ENCODE assay signal across 25 mouse cellular contexts in genomic region chr6:89071766-89072165, GRCm38 (mm10).
DNase-seq lines count a peak whose midpoint lies in the region; ATAC-seq lines count a peak whose summit lies in the region.
"Had no signal": no experiment of that assay in that cellular context is flagged by ENCODE, and none has a peak within 500 bp of the region (broad histone marks: within the 10 kb centered on the region; RNA-seq: fewer than 3 reads in every experiment).

No protein-coding gene starts in this region.

- ATAC-seq in hindbrain, embryonic 12.5 days (ENCODE audit: low FRiP score), result no peak
- ATAC-seq in hindbrain, embryonic 16.5 days, result no peak
- ATAC-seq in megakaryocyte, adult 5-6 weeks (ENCODE audit: poor library complexity, severe bottlenecking), result no peak
- ATAC-seq: forebrain, embryonic 16.5 days; intestine, embryonic 15.5 days had no signal

- H3K27me3 ChIP-seq in hindbrain, embryonic 12.5 days, result no peaks in the 10 kb centered on the region
- no peaks in the 10 kb centered on the region for H3K27me3 ChIP-seq in hindbrain, embryonic 16.5 days (replicated peaks; ENCODE audit: control insufficient read depth, insufficient read depth, low read length)
- H3K27me3 ChIP-seq in megakaryocyte, embryonic 14.5 days (replicated peaks), result no peaks in the 10 kb centered on the region
- H3K27me3 ChIP-seq: embryonic facial prominence, embryonic 15.5 days; heart, embryonic 12.5 days; hindbrain, embryonic 15.5 days; intestine, embryonic 15.5 days; stomach, embryonic 15.5 days had no signal

- H3K9ac ChIP-seq in hindbrain, embryonic 12.5 days, result no peak overlapping the region
- H3K9ac ChIP-seq in hindbrain, embryonic 16.5 days (ENCODE audit: low read depth, low read length), result no peak overlapping the region
- H3K9ac ChIP-seq: embryonic facial prominence, embryonic 15.5 days; heart, embryonic 12.5 days; hindbrain, embryonic 15.5 days; intestine, embryonic 15.5 days; stomach, embryonic 15.5 days had no signal

- H3K4me2 ChIP-seq in hindbrain, embryonic 12.5 days (replicated peaks), result no peak overlapping the region
- H3K4me2 ChIP-seq in hindbrain, embryonic 16.5 days (ENCODE audit: low read length), result no peak overlapping the region
- H3K4me2 ChIP-seq: embryonic facial prominence, embryonic 15.5 days; heart, embryonic 12.5 days; hindbrain, embryonic 15.5 days; intestine, embryonic 15.5 days; stomach, embryonic 15.5 days had no signal

- H3K4me1 ChIP-seq in hindbrain, embryonic 12.5 days, result peaks cover 15% of the 10 kb centered on the region
- no peaks in the 10 kb centered on the region; the same call in 1 of the 2 replicates for H3K4me1 ChIP-seq in hindbrain, embryonic 16.5 days (ENCODE audit: control insufficient read depth, insufficient read depth, low read depth, low read length)
- no peaks in the 10 kb centered on the region for H3K4me1 ChIP-seq in megakaryocyte, embryonic 14.5 days
- H3K4me1 ChIP-seq: embryonic facial prominence, embryonic 15.5 days; heart, embryonic 12.5 days; intestine, embryonic 15.5 days; stomach, embryonic 15.5 days had no signal

- no peak overlapping the region for H3K4me3 ChIP-seq in hindbrain, embryonic 12.5 days
- no peak overlapping the region for H3K4me3 ChIP-seq in hindbrain, embryonic 16.5 days (ENCODE audit: low read length)
- peak overlapping the region; percentile 18 for H3K4me3 ChIP-seq in megakaryocyte, embryonic 14.5 days (replicated peaks)
- H3K4me3 ChIP-seq: embryonic facial prominence, embryonic 15.5 days; heart, embryonic 12.5 days; hindbrain, embryonic 15.5 days; intestine, embryonic 15.5 days; layer of hippocampus, adult 2 months; stomach, embryonic 15.5 days had no signal

- peaks cover 5% of the 10 kb centered on the region; the same call in 1 of the 2 replicates for H3K9me3 ChIP-seq in hindbrain, embryonic 12.5 days (replicated peaks)
- no peaks in the 10 kb centered on the region for H3K9me3 ChIP-seq in hindbrain, embryonic 16.5 days (ENCODE audit: control insufficient read depth, low read length)
- H3K9me3 ChIP-seq in megakaryocyte, embryonic 14.5 days, result peaks cover 12% of the 10 kb centered on the region
- H3K9me3 ChIP-seq: embryonic facial prominence, embryonic 15.5 days; hindbrain, embryonic 15.5 days; intestine, embryonic 15.5 days; stomach, embryonic 15.5 days had no signal

- no peaks in the 10 kb centered on the region for H3K36me3 ChIP-seq in hindbrain, embryonic 12.5 days
- H3K36me3 ChIP-seq in hindbrain, embryonic 16.5 days (ENCODE audit: control insufficient read depth, insufficient read depth, low read length), result no peaks in the 10 kb centered on the region
- H3K36me3 ChIP-seq in megakaryocyte, embryonic 14.5 days (replicated peaks; ENCODE audit: low read length), result no peaks in the 10 kb centered on the region
- H3K36me3 ChIP-seq: embryonic facial prominence, embryonic 15.5 days; heart, embryonic 12.5 days; hindbrain, embryonic 15.5 days; intestine, embryonic 15.5 days; stomach, embryonic 15.5 days had no signal

- 15% methylated on average over 2 of the region's 2 CpGs for WGBS in hindbrain, embryonic 12.5 days
- 13% methylated on average over 2 of the region's 2 CpGs for WGBS in hindbrain, embryonic 16.5 days

- 0 out of 2 replicates have a peak overlapping the region, but pooled peaks have one; percentile 5 for H3K27ac ChIP-seq in hindbrain, embryonic 12.5 days
- H3K27ac ChIP-seq in hindbrain, embryonic 16.5 days (ENCODE audit: low read depth, low read length), result no peak overlapping the region
- H3K27ac ChIP-seq: embryonic facial prominence, embryonic 15.5 days; hindbrain, embryonic 15.5 days; intestine, embryonic 15.5 days; layer of hippocampus, adult 2 months; macrophage; stomach, embryonic 15.5 days had no signal

- DNase-seq in embryo, embryonic 11 days, result peak; percentile 14
- peak; percentile 83 for DNase-seq in retina, postnatal 1 day
- DNase-seq in frontal cortex, postnatal 36 days (ENCODE audit: low spot score in 2 of 2), result no peak
- DNase-seq: adrenal gland, adult 2 months; cerebellum, adult 11 months; cerebellum, adult 9-11 months; gastrocnemius, postnatal 14 days; heart, adult 18-20 months; heart, postnatal 10 days; kidney, postnatal 14 days; right cerebral cortex, postnatal 4 days; thymus, adult 18-20 months; thymus, postnatal 36 days had no signal

Comparison
In these comparisons a context has a peak if more than half of its experiments do, and no peak if none do; other contexts are left out.
1. DNase-seq: peak in embryo, embryonic 11 days (single experiment) and retina, postnatal 1 day (single experiment); none in frontal cortex, postnatal 36 days (0 of 2).